Mouse (Mus musculus) forebrain, embryonic 11.5 days (tissue): ENCODE results near the gene Sec14l2. TPM values are rescaled to one million over a fixed set of nuclear protein-coding genes. Genes with fewer than 3 reads are reported as not detected.
"Not testable (repeated sequence)": the region's sequence is repeated elsewhere in the genome, so short reads cannot be mapped to it uniquely, and the experiment has no call there.

ENCODE experiments used
- ATAC-seq: fragments of 200-750 bp; cut with Nextera tagmentation; replicated peaks from 2 replicates; pipeline ENCODE4 v1.8.0; 2017; ENCODE audit warnings: moderate TSS enrichment; ENCODE audit not compliant: low FRiP score
- DNase-seq: peaks from one replicate; pipeline ENCODE4 v3.0.0-alpha.2; 2017; ENCODE audit warnings: low spot score
- H3K27ac ChIP-seq: fragments of 300-500 bp; sonication (generic); 2 replicates; pipeline ENCODE4 v1.5.1; 2014; ENCODE audit warnings: low read depth, low read length
- H3K27me3 ChIP-seq: fragments of 300-500 bp; sonication (generic); 2 replicates; pipeline ENCODE4 v1.6.1; 2014; ENCODE audit warnings: mild to moderate bottlenecking, low read length, mixed read lengths; ENCODE audit not compliant: control insufficient read depth, insufficient read depth
- H3K36me3 ChIP-seq: fragments of 300-500 bp; sonication (generic); 2 replicates; pipeline ENCODE4 v1.6.1; 2014; ENCODE audit warnings: mild to moderate bottlenecking, low read length, moderate library complexity, mixed read lengths; ENCODE audit not compliant: control insufficient read depth, insufficient read depth
- H3K4me1 ChIP-seq: fragments of 300-500 bp; sonication (generic); replicated peaks from 2 replicates; pipeline ENCODE4 v1.6.1; 2014; ENCODE audit warnings: low read length, mixed read lengths; ENCODE audit not compliant: control insufficient read depth, insufficient read depth
- H3K4me2 ChIP-seq: fragments of 300-500 bp; sonication (generic); 2 replicates; pipeline ENCODE4 v1.6.1; 2014; ENCODE audit warnings: low read depth, mild to moderate bottlenecking, low read length, moderate library complexity, mixed read lengths; ENCODE audit not compliant: severe bottlenecking
- H3K4me3 ChIP-seq: fragments of 300-500 bp; sonication (generic); 2 replicates; pipeline ENCODE4 v1.5.1; 2014; ENCODE audit warnings: low read depth, low read length
- H3K9ac ChIP-seq: fragments of 300-500 bp; sonication (generic); 2 replicates; pipeline ENCODE4 v1.6.1; 2014; ENCODE audit warnings: low read length
- H3K9me3 ChIP-seq: fragments of 300-500 bp; sonication (generic); 2 replicates; pipeline ENCODE4 v1.6.1; 2016; ENCODE audit warnings: low read length, mixed read lengths; ENCODE audit not compliant: control insufficient read depth
- WGBS: fragments of 180-500 bp; shearing (Covaris S2); extraction: QIAGEN DNeasy Blood & Tissue Kit; methylation state at CpG from one replicate; pipeline ENCODE4 v1.1.7; 2014; 5-methylcytosine and 5-hydroxymethylcytosine counted together
- polyA plus RNA-seq: library from polyadenylated mRNA; unstranded; fragments of >200 nt; fragmentation: Nextera tagmentation; extraction: Ambion mirVana; gene quantifications from 2 replicates; pipeline ENCODE4 v1.2.1, GENCODE M21; 2014

The Sec14l2 gene
- polyA plus RNA-seq, 1 experiment from 2014 or later = 2.1 TPM

DNA sequence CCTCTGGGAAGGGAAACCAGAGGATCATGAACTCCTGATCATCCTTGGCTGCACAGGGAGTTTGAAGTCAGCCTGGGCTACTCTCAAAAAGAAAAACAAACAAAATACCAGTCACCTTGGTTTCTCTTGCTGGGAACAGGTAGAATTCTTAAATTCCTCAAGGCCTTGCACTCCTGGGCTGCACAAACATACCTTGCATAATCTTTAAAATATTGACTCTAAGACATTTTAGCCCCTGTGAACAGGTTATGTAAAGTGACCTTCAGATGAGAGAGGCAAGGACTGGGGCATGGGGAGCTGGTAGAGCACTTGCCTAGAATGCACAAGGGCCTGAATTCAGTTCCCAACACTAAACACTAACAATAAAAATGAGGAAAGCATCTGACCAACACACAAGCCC, 18.3 kb upstream of the Sec14l2 start:
- Histone ChIP-seq H3K4me1 (no peaks in the 10 kb centered on the region), H3K9ac (no peak overlapping the region), H3K27ac (no peak overlapping the region), H3K27me3 (no peaks in the 10 kb centered on the region), H3K4me2 (no peak overlapping the region), H3K9me3 (no peaks in the 10 kb centered on the region), H3K4me3 (no peak overlapping the region), H3K36me3 (peaks cover 5% of the 10 kb centered on the region; the same call in 1 of the 2 replicates)
- DNase-seq = no peak
- ATAC-seq = no peak

- H3K9me3 ChIP-seq = no peaks in the 10 kb centered on the region
- H3K27me3 ChIP-seq = no peaks in the 10 kb centered on the region
- no peak overlapping the region for H3K4me2 ChIP-seq
- H3K4me3 ChIP-seq = no peak overlapping the region
- no peak overlapping the region for H3K9ac ChIP-seq
- H3K4me1 ChIP-seq = no peaks in the 10 kb centered on the region
- ATAC-seq (no peak), DNase-seq (no peak)
- H3K36me3 ChIP-seq = peaks cover 5% of the 10 kb centered on the region; the same call in 1 of the 2 replicates
- H3K27ac ChIP-seq = no peak overlapping the region
- WGBS = 68% methylated on average over 2 of the region's 2 CpGs
Observed at GRCm38 (mm10) chr11:4138964-4139363, 15.7 kb upstream of the Sec14l2 start.

- Histone ChIP-seq H3K4me1 (no peaks in the 10 kb centered on the region), H3K27ac (0 out of 2 replicates have a peak within 1 kb of the TSS, but pooled peaks have one; percentile 18)
Observed at GRCm38 (mm10) chr11:4134986-4135935, 12.0 kb upstream of the Sec14l2 start, which contains the start of gene Rnf215. TSS of gene Rnf215 (plus strand) at chr11:4135202.

GRCm38 (mm10) chr11:4134400-4134799, 11.2 kb upstream of the Sec14l2 start:
- H3K27ac ChIP-seq = no peak overlapping the region
- peak overlapping the region; percentile 86; the same call in 1 of the 2 replicates for H3K4me3 ChIP-seq
- ATAC-seq = no peak; the same call in 1 of the 2 replicates
- no peaks in the 10 kb centered on the region for H3K36me3 ChIP-seq
- H3K4me2 ChIP-seq = no peak overlapping the region
- H3K4me1 ChIP-seq = no peaks in the 10 kb centered on the region
- H3K9ac ChIP-seq = no peak overlapping the region
- no peaks in the 10 kb centered on the region; the same call in 1 of the 2 replicates for H3K9me3 ChIP-seq
- H3K27me3 ChIP-seq = no peaks in the 10 kb centered on the region
- 65% methylated on average over 6 of the region's 6 CpGs for WGBS
- DNase-seq = no peak

More at GRCm38 (mm10) chr11:4134986-4135935, 12.0 kb upstream of the Sec14l2 start, which contains the start of gene Rnf215:
- ATAC-seq (peak; percentile 92), DNase-seq (peak; percentile 98)
- Histone ChIP-seq H3K9me3 (no peaks in the 10 kb centered on the region; the same call in 1 of the 2 replicates), H3K27me3 (no peaks in the 10 kb centered on the region), H3K4me2 (peak within 1 kb of the TSS; percentile 90), H3K36me3 (peaks cover under 1% of the 10 kb centered on the region; the same call in 1 of the 2 replicates), H3K4me3 (peak within 1 kb of the TSS; percentile 86), H3K9ac (peak within 1 kb of the TSS; percentile 95)
- 3% methylated on average over 60 of the region's 66 CpGs for WGBS

DNA sequence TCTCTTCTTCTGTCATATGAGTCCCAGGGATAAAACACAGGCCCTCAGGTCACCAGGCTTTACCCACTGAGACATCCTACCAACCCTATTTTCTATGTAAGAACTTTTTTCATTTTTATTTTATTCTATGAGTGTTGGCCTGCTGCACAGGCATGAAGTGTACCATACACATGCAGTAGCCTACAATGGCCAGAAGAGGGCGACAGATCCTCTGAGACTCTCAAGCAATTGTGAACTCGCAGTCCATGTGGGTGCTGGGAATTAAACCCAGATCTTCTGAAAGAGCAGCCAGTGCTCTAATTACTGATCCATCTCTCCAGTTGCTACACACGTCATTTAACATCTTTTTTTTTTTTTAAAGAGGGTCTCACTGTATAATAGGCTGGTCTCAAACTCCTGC, 10.2 kb upstream of the Sec14l2 start:
- no peak overlapping the region for H3K4me2 ChIP-seq
- 58% methylated on average over 3 of the region's 3 CpGs for WGBS

DNA sequence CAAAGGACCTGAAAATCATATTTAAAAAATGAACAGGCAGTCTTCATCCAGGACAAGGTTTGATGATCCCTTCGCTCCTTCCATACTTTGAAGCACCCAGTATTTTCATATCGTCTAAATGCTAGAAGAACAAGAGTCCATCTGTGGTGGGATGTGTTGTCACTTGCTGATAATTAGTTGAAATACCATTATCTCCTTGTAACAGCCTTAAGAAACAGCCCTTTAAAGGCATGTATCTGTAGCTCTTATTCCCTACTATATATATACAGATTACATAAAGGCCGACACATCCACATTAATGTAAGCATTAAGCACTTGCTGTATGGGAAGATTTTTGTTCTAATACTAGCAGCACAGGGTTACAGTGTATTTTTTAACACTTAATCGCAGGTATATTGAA, 5.2 kb upstream of the Sec14l2 start:
- not testable (repeated sequence) for ATAC-seq, H3K36me3 ChIP-seq, H3K4me2 ChIP-seq, H3K27ac ChIP-seq, H3K9ac ChIP-seq, H3K27me3 ChIP-seq, H3K4me3 ChIP-seq, H3K4me1 ChIP-seq, DNase-seq, H3K9me3 ChIP-seq
- WGBS = 96% methylated on average over 4 of the region's 4 CpGs

More for the DNA sequence above, 10.2 kb upstream of the Sec14l2 start:
- Histone ChIP-seq H3K27me3 (no peaks in the 10 kb centered on the region), H3K36me3 (no peaks in the 10 kb centered on the region), H3K4me3 (no peak overlapping the region), H3K27ac (no peak overlapping the region), H3K4me1 (no peaks in the 10 kb centered on the region), H3K9ac (no peak overlapping the region), H3K9me3 (no peaks in the 10 kb centered on the region; the same call in 1 of the 2 replicates)
- no peak for DNase-seq
- no peak for ATAC-seq

DNA sequence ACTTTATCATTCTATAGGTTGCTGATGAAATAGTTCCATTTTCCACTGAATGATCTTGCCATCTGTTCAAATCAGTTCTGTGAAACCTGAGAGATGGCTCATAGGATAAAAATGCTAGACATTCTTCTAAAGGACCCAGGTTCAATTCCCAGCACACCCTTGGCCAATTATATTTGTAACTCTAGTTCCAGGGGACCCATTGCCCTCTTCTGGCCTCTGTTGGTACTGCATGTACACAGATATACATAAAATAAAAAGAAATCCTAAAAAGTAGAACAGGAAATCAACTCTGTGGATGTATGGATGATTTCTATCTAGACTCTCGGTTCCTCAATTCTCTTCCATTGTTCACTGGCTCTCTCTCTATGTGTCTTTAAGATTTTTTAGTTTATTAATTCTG, 3.8 kb upstream of the Sec14l2 start:
- Histone ChIP-seq H3K36me3 (no peaks in the 10 kb centered on the region), H3K4me2 (no peak overlapping the region), H3K9me3 (no peaks in the 10 kb centered on the region), H3K9ac (no peak overlapping the region), H3K4me3 (no peak overlapping the region), H3K4me1 (no peaks in the 10 kb centered on the region), H3K27ac (no peak overlapping the region), H3K27me3 (no peaks in the 10 kb centered on the region)
- ATAC-seq (no peak), DNase-seq (no peak)
- WGBS = 85% methylated on average over 1 of the region's 1 CpGs

GRCm38 (mm10) chr11:4123922-4124321, 707 bp upstream of the Sec14l2 start:
- no peaks in the 10 kb centered on the region for H3K36me3 ChIP-seq
- H3K4me1 ChIP-seq = no peaks in the 10 kb centered on the region
- no peaks in the 10 kb centered on the region for H3K27me3 ChIP-seq
- H3K4me2 ChIP-seq = no peak overlapping the region
- H3K27ac ChIP-seq = no peak overlapping the region
- H3K9ac ChIP-seq = no peak overlapping the region
- no peaks in the 10 kb centered on the region for H3K9me3 ChIP-seq
- WGBS = 55% methylated on average over 5 of the region's 5 CpGs
- no peak for ATAC-seq
- no peak overlapping the region for H3K4me3 ChIP-seq
- DNase-seq = peak; percentile 71
